Mouse (Mus musculus) lung, embryonic 14.5 days (tissue): ENCODE data around the gene Spout1. TPM values are rescaled to one million over a fixed set of nuclear protein-coding genes. Genes with fewer than 3 reads are reported as not detected.

Experiments
- ATAC-seq: fragments of 200-750 bp; cut with Nextera tagmentation; 2 replicates; pipeline ENCODE4 v1.8.0; 2017; ENCODE audit warnings: mild to moderate bottlenecking, moderate TSS enrichment, moderate library complexity; ENCODE audit not compliant: insufficient read depth
- DNase-seq: peaks from one replicate; pipeline ENCODE4 v3.0.0-alpha.2; 2015
- H3K27ac ChIP-seq: fragments of 300-500 bp; sonication (generic); 2 replicates; pipeline ENCODE4 v1.5.1; 2014; ENCODE audit warnings: low read depth, mild to moderate bottlenecking, moderate library complexity
- H3K27me3 ChIP-seq: fragments of 300-500 bp; sonication (generic); 2 replicates; pipeline ENCODE4 v1.6.1; 2014; ENCODE audit warnings: low read length, control low read depth; ENCODE audit not compliant: insufficient read depth
- H3K36me3 ChIP-seq: fragments of 300-500 bp; sonication (generic); 2 replicates; pipeline ENCODE4 v1.6.1; 2014; ENCODE audit warnings: control low read depth; ENCODE audit not compliant: insufficient read depth
- H3K4me1 ChIP-seq: fragments of 300-500 bp; sonication (generic); 2 replicates; pipeline ENCODE4 v1.6.1; 2014; ENCODE audit warnings: antibody characterized with exemption, control low read depth; ENCODE audit not compliant: insufficient read depth
- H3K4me2 ChIP-seq: fragments of 300-500 bp; sonication (generic); 2 replicates; pipeline ENCODE4 v1.6.1; 2014; ENCODE audit warnings: mild to moderate bottlenecking
- H3K4me3 ChIP-seq: fragments of 300-500 bp; sonication (generic); 2 replicates; pipeline ENCODE4 v1.5.1; 2014; ENCODE audit warnings: low read depth, low read length
- H3K9ac ChIP-seq: fragments of 300-500 bp; sonication (generic); 2 replicates; pipeline ENCODE4 v1.6.1; 2014
- H3K9me3 ChIP-seq: fragments of 300-500 bp; sonication (generic); 2 replicates; pipeline ENCODE4 v1.6.1; 2016; ENCODE audit warnings: low read depth, low read length, control low read depth
- CTCF ChIP-seq: IDR thresholded peaks from 2 replicates; pipeline ENCODE4 v1.5.1; 2016; ENCODE audit warnings: antibody characterized with exemption, low read depth
- WGBS: fragments of 180-500 bp; shearing (Covaris S2); extraction: QIAGEN DNeasy Blood & Tissue Kit; methylation state at CpG from one replicate; pipeline ENCODE4 v1.1.7; 2014; 5-methylcytosine and 5-hydroxymethylcytosine counted together
- polyA plus RNA-seq: library from polyadenylated mRNA; unstranded; fragments of >200 nt; fragmentation: Nextera tagmentation; extraction: Ambion mirVana; gene quantifications from 2 replicates; pipeline ENCODE4 v1.2.1, GENCODE M21; 2014

Gene Spout1
- polyA plus RNA-seq, 1 experiment from 2014 or later, result 72.6 TPM

DNA sequence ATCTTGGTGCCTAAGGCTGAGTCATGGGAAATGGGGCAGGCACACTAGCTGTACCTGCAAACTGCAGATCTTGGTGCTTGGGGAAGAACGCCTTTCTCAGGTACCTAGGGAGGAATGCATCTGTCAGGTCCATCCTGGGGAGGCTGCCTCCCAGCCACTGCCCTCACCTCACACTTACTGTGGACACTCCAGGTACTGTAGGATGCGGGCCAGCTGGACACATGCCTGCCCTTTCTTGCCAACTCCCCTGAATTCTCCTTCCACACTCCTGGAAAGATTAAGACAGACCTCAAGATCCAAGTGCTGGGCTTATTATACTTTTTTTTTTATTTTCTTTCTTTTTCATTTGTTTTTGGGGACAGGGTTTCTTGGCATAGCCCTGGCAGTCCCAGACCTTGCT, 1.7 kb downstream of the Spout1 start:
- 97% methylated on average over 2 of the region's 2 CpGs for WGBS
- H3K27ac ChIP-seq, result no peak overlapping the region
- TF ChIP-seq CTCF, result no peak
- DNase-seq (no peak), ATAC-seq (no peak)
- H3K4me3 ChIP-seq, result no peak overlapping the region
- H3K9me3 ChIP-seq, result no peaks in the 10 kb centered on the region
- peaks cover 45% of the 10 kb centered on the region for H3K36me3 ChIP-seq
- peaks cover 7% of the 10 kb centered on the region; the same call in 1 of the 2 replicates for H3K4me1 ChIP-seq
- no peaks in the 10 kb centered on the region for H3K27me3 ChIP-seq
- H3K9ac ChIP-seq, result no peak overlapping the region
- no peak overlapping the region for H3K4me2 ChIP-seq

DNA sequence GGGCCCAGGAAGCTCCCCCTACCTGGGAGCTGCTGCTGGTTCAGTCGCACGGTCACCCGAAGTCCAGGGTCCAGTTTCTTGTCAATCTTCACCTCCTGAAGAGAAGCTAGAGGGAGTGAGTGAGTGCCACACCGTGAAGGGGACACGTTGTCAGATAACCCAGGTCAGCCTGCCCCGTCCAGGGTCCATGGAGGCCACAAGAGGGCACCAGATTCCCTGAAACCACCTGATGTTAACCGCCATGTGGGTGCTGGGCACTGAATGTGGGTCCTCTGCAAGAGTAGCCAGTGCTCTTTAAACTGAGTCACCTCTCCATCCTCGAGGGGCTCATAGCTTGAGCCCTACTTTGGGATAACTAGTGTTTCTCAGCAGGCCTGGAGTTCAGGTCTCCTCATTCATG, 2.4 kb downstream of the Spout1 start:
- no peak for DNase-seq
- Histone ChIP-seq H3K9ac (no peak overlapping the region), H3K4me2 (no peak overlapping the region), H3K27me3 (no peaks in the 10 kb centered on the region), H3K4me1 (peaks cover 7% of the 10 kb centered on the region; the same call in 1 of the 2 replicates), H3K4me3 (no peak overlapping the region), H3K27ac (no peak overlapping the region), H3K36me3 (peaks cover 45% of the 10 kb centered on the region), H3K9me3 (no peaks in the 10 kb centered on the region)
- TF ChIP-seq CTCF, result peak; percentile 39
- WGBS, result 83% methylated on average over 8 of the region's 8 CpGs
- no peak for ATAC-seq

DNA sequence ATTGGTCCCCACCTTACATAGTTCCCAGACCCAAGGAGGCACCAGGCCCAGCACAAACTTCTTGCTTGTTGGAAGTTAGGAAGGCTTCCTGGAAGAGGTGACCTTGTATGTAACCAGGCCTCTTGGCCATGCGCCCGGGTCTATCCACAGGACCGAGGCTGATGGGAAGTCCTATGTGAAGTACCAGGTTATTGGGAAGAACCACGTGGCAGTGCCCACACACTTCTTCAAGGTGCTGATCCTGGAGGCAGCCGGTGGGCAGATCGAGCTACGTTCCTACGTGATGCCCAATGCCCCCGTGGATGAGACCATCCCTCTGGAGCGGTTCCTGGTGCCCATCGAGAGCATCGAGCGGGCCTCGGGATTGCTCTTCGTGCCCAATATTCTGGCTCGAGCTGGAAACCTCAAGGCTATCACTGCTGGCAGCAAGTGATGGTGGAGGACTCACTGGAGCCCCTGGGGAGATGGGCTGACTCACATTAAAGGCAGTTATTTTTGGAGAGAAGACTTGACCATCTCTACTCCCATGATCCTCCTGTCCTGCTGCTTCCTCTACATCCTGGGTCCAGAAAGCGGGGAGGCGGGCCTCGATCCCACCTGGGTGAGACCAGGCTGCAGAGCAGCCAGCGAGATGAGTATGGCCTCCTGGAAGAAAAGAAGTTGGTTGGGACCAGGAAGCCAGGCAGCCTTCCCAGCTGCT, 4.6 kb downstream of the Spout1 start:
- no peak for DNase-seq
- Histone ChIP-seq H3K27me3 (no peaks in the 10 kb centered on the region), H3K9ac (no peak overlapping the region), H3K4me1 (peaks cover 7% of the 10 kb centered on the region; the same call in 1 of the 2 replicates), H3K36me3 (peaks cover 45% of the 10 kb centered on the region), H3K9me3 (no peaks in the 10 kb centered on the region), H3K27ac (no peak overlapping the region), H3K4me3 (no peak overlapping the region), H3K4me2 (no peak overlapping the region)
- ATAC-seq, result no peak
- whole genome bisulfite sequencing, result 91% methylated on average over 20 of the region's 20 CpGs
- no peak for TF ChIP-seq CTCF

DNA sequence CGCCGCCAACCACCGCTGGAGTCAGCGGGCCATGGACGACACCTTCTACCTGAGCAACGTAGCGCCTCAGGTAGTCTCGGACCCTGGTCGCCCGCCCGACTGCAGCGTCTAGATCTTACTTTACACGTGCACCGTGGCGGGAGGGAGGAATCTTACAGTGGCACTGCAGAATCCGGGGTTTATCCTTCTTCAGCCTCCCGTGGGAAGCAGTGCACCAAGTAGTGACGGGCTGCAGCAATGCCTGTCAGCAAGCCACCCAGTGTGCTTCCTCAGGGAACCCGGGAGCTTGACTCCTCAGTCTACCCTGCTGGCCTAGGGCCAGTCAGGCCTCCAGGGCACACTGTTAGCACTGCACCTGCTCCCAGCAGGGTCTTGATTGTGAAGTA, 6.3 kb downstream of the Spout1 start:
- 1% methylated on average over 19 of the region's 19 CpGs for WGBS
- ATAC-seq (peak; percentile 6; the same call in 1 of the 2 replicates), DNase-seq (peak; percentile 20)
- Histone ChIP-seq H3K36me3 (peaks cover 45% of the 10 kb centered on the region), H3K27ac (peak overlapping the region; percentile 83), H3K9me3 (peaks cover under 1% of the 10 kb centered on the region; the same call in 1 of the 2 replicates), H3K4me2 (peak overlapping the region; percentile 98), H3K27me3 (no peaks in the 10 kb centered on the region), H3K4me3 (peak overlapping the region; percentile 61), H3K4me1 (0 out of 2 replicates have a peak, but pooled peaks cover under 1% of the 10 kb centered on the region), H3K9ac (peak overlapping the region; percentile 62)
- no peak for TF ChIP-seq CTCF

DNA sequence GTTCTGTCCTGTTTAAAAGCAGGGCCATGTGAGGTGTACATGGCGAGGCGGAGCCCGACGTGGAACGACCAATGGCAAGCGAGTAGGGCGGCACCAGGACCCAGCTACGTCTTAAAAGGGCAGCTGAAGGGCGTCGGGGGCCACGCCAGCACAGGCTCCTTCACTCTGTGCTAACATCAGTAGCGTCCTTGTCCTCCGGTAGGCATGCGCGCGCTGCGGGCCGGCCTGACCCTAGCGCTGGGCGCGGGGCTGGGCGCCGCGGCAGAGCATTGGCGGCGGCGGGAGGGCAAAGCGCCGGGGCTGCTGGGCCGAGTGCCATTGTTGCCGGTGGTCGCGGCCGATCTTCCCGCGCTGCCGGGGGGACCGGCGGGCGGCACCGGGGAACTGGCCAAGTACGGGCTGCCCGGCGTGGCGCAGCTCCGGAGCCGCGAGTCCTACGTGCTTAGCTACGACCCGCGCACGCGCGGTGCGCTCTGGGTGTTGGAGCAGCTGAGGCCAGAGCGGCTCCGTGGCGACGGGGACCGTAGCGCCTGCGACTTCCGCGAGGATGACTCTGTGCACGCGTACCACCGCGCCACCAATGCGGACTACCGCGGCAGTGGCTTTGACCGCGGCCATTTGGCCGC, 6.8 kb downstream of the Spout1 start, which contains the start of gene Endog:
Gene Endog, plus strand, starts transcription at position 123 of the 626 bp plus-strand sequence.
- H3K27me3 ChIP-seq, result no peaks in the 10 kb centered on the region
- peak within 1 kb of the TSS; percentile 62 for H3K9ac ChIP-seq
- H3K36me3 ChIP-seq, result peaks cover 41% of the 10 kb centered on the region
- TF ChIP-seq CTCF, result no peak
- no peaks in the 10 kb centered on the region for H3K4me1 ChIP-seq
- WGBS, result under 1% methylated on average over 72 of the region's 75 CpGs
- peak; percentile 95 for ATAC-seq
- peaks cover 5% of the 10 kb centered on the region; the same call in 1 of the 2 replicates for H3K9me3 ChIP-seq
- H3K4me2 ChIP-seq, result peak within 1 kb of the TSS; percentile 98
- H3K4me3 ChIP-seq, result peak within 1 kb of the TSS; percentile 61
- peak within 1 kb of the TSS; percentile 83 for H3K27ac ChIP-seq
- peak; percentile 88 for DNase-seq

DNA sequence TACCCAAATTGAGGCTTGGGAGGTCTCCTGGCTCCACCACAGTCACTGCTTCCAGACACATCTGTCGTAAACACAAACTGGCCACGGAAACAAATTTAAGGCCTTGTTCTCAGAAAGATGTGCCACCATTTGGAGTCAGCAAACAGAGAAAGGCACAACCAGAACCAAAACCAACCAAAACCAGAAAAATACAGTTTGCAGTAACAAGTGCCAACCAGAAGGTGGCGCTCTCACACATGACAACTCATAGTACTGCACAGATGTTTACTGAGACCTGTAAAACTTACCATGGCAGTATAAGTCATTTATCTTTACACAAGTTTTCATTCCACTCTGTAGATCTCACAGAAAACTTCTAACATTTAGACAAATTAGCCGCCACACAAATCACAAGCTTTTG, 11.6 kb downstream of the Spout1 start:
- Histone ChIP-seq H3K4me1 (no peaks in the 10 kb centered on the region), H3K9ac (no peak overlapping the region), H3K4me2 (no peak overlapping the region), H3K27me3 (no peaks in the 10 kb centered on the region), H3K4me3 (no peak overlapping the region), H3K36me3 (no peaks in the 10 kb centered on the region), H3K9me3 (peaks cover 6% of the 10 kb centered on the region; the same call in 1 of the 2 replicates), H3K27ac (no peak overlapping the region)
- WGBS, result 62% methylated on average over 4 of the region's 4 CpGs
- no peak for DNase-seq
- peak; percentile 46 for TF ChIP-seq CTCF
- no peak for ATAC-seq

DNA sequence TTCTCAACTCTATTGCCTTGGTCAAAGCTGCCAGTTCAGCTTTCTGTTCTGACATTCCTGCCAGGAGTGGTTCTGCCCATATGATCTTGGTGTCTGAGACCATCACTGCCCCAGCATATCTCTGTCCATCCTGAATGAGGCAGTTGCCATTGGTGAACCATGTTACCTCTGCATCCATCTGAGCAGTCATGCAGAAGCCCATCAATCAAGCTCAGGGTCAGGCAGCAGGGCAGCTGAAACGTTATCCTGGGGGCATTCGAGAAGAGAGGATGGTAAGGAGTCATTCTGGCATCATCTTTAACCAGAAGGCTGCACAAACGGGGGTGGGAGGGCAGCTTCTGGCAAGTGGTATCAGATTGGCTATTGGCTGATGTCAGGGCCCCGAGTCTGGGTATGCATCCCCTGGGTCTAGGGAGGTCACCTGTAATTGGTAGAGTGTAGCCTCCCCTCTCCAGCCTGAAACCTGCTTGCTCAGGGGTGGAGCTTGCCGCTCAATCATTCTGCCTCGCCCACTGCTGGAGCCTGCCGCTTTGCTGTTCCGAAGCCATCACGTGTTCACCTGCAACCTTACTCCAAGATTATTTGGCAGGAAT, 13.8 kb downstream of the Spout1 start:
- H3K27me3 ChIP-seq, result no peaks in the 10 kb centered on the region
- H3K4me3 ChIP-seq, result no peak overlapping the region
- H3K9me3 ChIP-seq, result peaks cover 6% of the 10 kb centered on the region; the same call in 1 of the 2 replicates
- no peak overlapping the region for H3K9ac ChIP-seq
- DNase-seq (no peak), ATAC-seq (no peak)
- no peaks in the 10 kb centered on the region for H3K4me1 ChIP-seq
- WGBS, result 45% methylated on average over 9 of the region's 9 CpGs
- H3K4me2 ChIP-seq, result no peak overlapping the region
- TF ChIP-seq CTCF, result no peak
- no peaks in the 10 kb centered on the region for H3K36me3 ChIP-seq
- no peak overlapping the region for H3K27ac ChIP-seq
